Comparison of ENCODE assay signal across 14 mouse cellular contexts in genomic region chr12:112489134-112489533, GRCm38 (mm10). TPM values are rescaled to one million over a fixed set of nuclear protein-coding genes. Genes with fewer than 3 reads are reported as not detected.
DNase-seq lines count a peak whose midpoint lies in the region; ATAC-seq and TF ChIP-seq lines count a peak whose summit lies in the region.
"Had no signal": no experiment of that assay in that cellular context is flagged by ENCODE, and none has a peak within 500 bp of the region (broad histone marks: within the 10 kb centered on the region; RNA-seq: fewer than 3 reads in every experiment).

TSS of gene A530016L24Rik (plus strand) at chr12:112489448.

- TF ChIP-seq POLR2A in heart, adult 2 months (IDR thresholded peaks at IDR 0.05; ENCODE audit: insufficient read depth, low read depth, low read length), result no peak

- no peak for DNase-seq in kidney, adult 18-20 months
- no peak for DNase-seq in adrenal gland, adult 8-10 months
- DNase-seq in heart, adult 2 months, result peak; percentile 44 to 65
- peak; percentile 25 to 34 for DNase-seq in heart, postnatal 36 days
- DNase-seq in layer of hippocampus, adult 8-10 months (ENCODE audit: low spot score in 2 of 2), result no peak
- no peak for DNase-seq in lung, postnatal 0 days (ENCODE audit: low spot score)
- DNase-seq: cerebellum, postnatal 25 days; gastrocnemius, postnatal 14 days; layer of hippocampus, adult 9-11 months; thymus, postnatal 36 days had no signal

- 88% methylated on average over 8 of the region's 8 CpGs for WGBS in kidney, embryonic 15.5 days
- WGBS in heart, adult 2 months, result 48% methylated on average over 8 of the region's 8 CpGs
- WGBS in lung, postnatal 0 days, result 91% methylated on average over 8 of the region's 8 CpGs
- WGBS in forebrain, embryonic 15.5 days, result 88% methylated on average over 8 of the region's 8 CpGs

- H3K4me3 ChIP-seq in kidney, embryonic 15.5 days (replicated peaks), result no peak within 1 kb of the TSS
- H3K4me3 ChIP-seq in heart, adult 2 months, result no peak within 1 kb of the TSS
- no peak within 1 kb of the TSS for H3K4me3 ChIP-seq in lung, postnatal 0 days (ENCODE audit: low read depth, low read length)
- no peak within 1 kb of the TSS for H3K4me3 ChIP-seq in forebrain, embryonic 15.5 days

- 0 out of 2 replicates have a peak, but pooled peaks have one; percentile 29 for TF ChIP-seq EP300 in heart, adult 2 months (IDR thresholded peaks at IDR 0.05; ENCODE audit: insufficient read depth, low read depth, low read length)
- TF ChIP-seq EP300 in lung, postnatal 0 days (IDR thresholded peaks at IDR 0.05), result no peak

- no peak within 1 kb of the TSS for H3K4me2 ChIP-seq in kidney, embryonic 15.5 days
- H3K4me2 ChIP-seq in lung, postnatal 0 days (replicated peaks; ENCODE audit: low read depth, low read length), result no peak within 1 kb of the TSS
- no peak within 1 kb of the TSS for H3K4me2 ChIP-seq in forebrain, embryonic 15.5 days (replicated peaks)

- no peak for ATAC-seq in kidney, embryonic 15.5 days (replicated peaks; ENCODE audit: low FRiP score)
- ATAC-seq in lung, postnatal 0 days, result no peak
- ATAC-seq in forebrain, embryonic 15.5 days (replicated peaks), result no peak

- peak within 1 kb of the TSS; percentile 67 for H3K27ac ChIP-seq in kidney, embryonic 15.5 days
- H3K27ac ChIP-seq in heart, adult 2 months, result peak within 1 kb of the TSS; percentile 91
- no peak within 1 kb of the TSS for H3K27ac ChIP-seq in lung, postnatal 0 days (ENCODE audit: low read length)
- no peak within 1 kb of the TSS for H3K27ac ChIP-seq in forebrain, embryonic 15.5 days (replicated peaks)
- H3K27ac ChIP-seq: liver, embryonic 14.5 days had no signal

- H3K79me2 ChIP-seq in heart, adult 2 months (replicated peaks; ENCODE audit: control insufficient read depth, insufficient read depth, low read length), result no peaks in the 10 kb centered on the region

- no peaks in the 10 kb centered on the region for H3K9me3 ChIP-seq in kidney, embryonic 15.5 days (replicated peaks)
- no peaks in the 10 kb centered on the region for H3K9me3 ChIP-seq in lung, postnatal 0 days (ENCODE audit: low read length)
- no peaks in the 10 kb centered on the region for H3K9me3 ChIP-seq in forebrain, embryonic 15.5 days

- H3K4me1 ChIP-seq in kidney, embryonic 15.5 days, result peaks cover 40% of the 10 kb centered on the region
- peaks cover 39% of the 10 kb centered on the region for H3K4me1 ChIP-seq in heart, adult 2 months (ENCODE audit: control insufficient read depth, insufficient read depth, low read length)
- H3K4me1 ChIP-seq in lung, postnatal 0 days (ENCODE audit: insufficient read depth, low read depth, low read length), result peaks cover 7% of the 10 kb centered on the region; the same call in 1 of the 2 replicates
- H3K4me1 ChIP-seq in forebrain, embryonic 15.5 days, result peaks cover 12% of the 10 kb centered on the region; the same call in 1 of the 2 replicates

- TF ChIP-seq CTCF in heart, adult 2 months (IDR thresholded peaks at IDR 0.05), result no peak
- no peak for TF ChIP-seq CTCF in lung, postnatal 0 days (IDR thresholded peaks at IDR 0.05)

- H3K27me3 ChIP-seq in kidney, embryonic 15.5 days, result 0 out of 2 replicates have a peak, but pooled peaks cover 3% of the 10 kb centered on the region
- no peaks in the 10 kb centered on the region for H3K27me3 ChIP-seq in heart, adult 2 months (ENCODE audit: control insufficient read depth, insufficient read depth, low read length)
- no peaks in the 10 kb centered on the region for H3K27me3 ChIP-seq in lung, postnatal 0 days (replicated peaks; ENCODE audit: insufficient read depth, low read length)
- H3K27me3 ChIP-seq in forebrain, embryonic 15.5 days, result no peaks in the 10 kb centered on the region

- intact Hi-C loops in heart, adult 2 months (cut with DNase I), result no loop called here
- intact Hi-C loops in heart, postnatal 36 days (cut with DNase I), result no loop called here

- H3K9ac ChIP-seq in kidney, embryonic 15.5 days, result no peak within 1 kb of the TSS
- peak within 1 kb of the TSS; percentile 25 for H3K9ac ChIP-seq in heart, adult 2 months (ENCODE audit: low read depth, low read length)
- no peak within 1 kb of the TSS for H3K9ac ChIP-seq in lung, postnatal 0 days (replicated peaks; ENCODE audit: low read depth)
- H3K9ac ChIP-seq in forebrain, embryonic 15.5 days (replicated peaks), result no peak within 1 kb of the TSS
- H3K9ac ChIP-seq: liver, embryonic 14.5 days had no signal

- no peaks in the 10 kb centered on the region for H3K36me3 ChIP-seq in kidney, embryonic 15.5 days
- H3K36me3 ChIP-seq in heart, adult 2 months (ENCODE audit: control insufficient read depth, insufficient read depth, low read length), result peaks cover 2% of the 10 kb centered on the region; the same call in 1 of the 2 replicates
- no peaks in the 10 kb centered on the region for H3K36me3 ChIP-seq in lung, postnatal 0 days (ENCODE audit: insufficient read depth, low read length)
- H3K36me3 ChIP-seq in forebrain, embryonic 15.5 days, result no peaks in the 10 kb centered on the region

RNA-seq across cellular contexts. Expression of gene A530016L24Rik, which starts in this region (rescaled TPM):
- polyA plus RNA-seq in kidney, embryonic 15.5 days (2015; fragmentation: Nextera tagmentation; extraction: Ambion mirVana), result 0.22 and 0.44 TPM in 2 replicates
- total RNA-seq in adrenal gland, adult 8-10 months (2022), result 10 to 100 TPM; 15.9 to 41.5 (median 18.6) TPM
- total RNA-seq in heart, adult 2 months (2021), result 10 to 100 TPM; 34.7 to 38.6 TPM
- polyA plus RNA-seq in heart, adult 2 months (2012; rRNA removed), result 52.9 and 63.1 TPM in 2 replicates
- 10 to 100 TPM; 26.0 to 29.9 TPM for total RNA-seq in heart, postnatal 36 days (2021)
- total RNA-seq in layer of hippocampus, adult 8-10 months (2022), result under 1 TPM in 2 of 4 experiments, not detected in 2; 0.16 to 0.36 TPM
- 0.04 TPM in 1 of 2 replicates, not detected in the other for polyA plus RNA-seq in lung, postnatal 0 days (2015; fragmentation: Nextera tagmentation; extraction: Ambion mirVana)
- polyA plus RNA-seq in forebrain, embryonic 15.5 days (2015; fragmentation: Nextera tagmentation; extraction: Ambion mirVana), result 0.14 and 0.22 TPM in 2 replicates
- total RNA-seq: megakaryocyte, adult 5-6 weeks had no signal

Comparison
In these comparisons a context has a peak if more than half of its experiments do, and no peak if none do; other contexts are left out.
1. RNA of gene A530016L24Rik (total RNA-seq): 34.7 to 38.6 TPM in heart, adult 2 months, 26.0 to 29.9 TPM in heart, postnatal 36 days and 15.9 to 41.5 TPM in adrenal gland, adult 8-10 months; 0.16 to 0.36 TPM in layer of hippocampus, adult 8-10 months; every median in the first group is over 10 times any median in the second.
2. RNA of gene A530016L24Rik (polyA plus RNA-seq): 52.9 to 63.1 TPM in heart, adult 2 months; 0.22 to 0.44 TPM in kidney, embryonic 15.5 days, 0.14 to 0.22 TPM in forebrain, embryonic 15.5 days and 0.04 TPM in lung, postnatal 0 days; every median in the first group is over 10 times any median in the second.
3. H3K27ac ChIP-seq: peak in kidney, embryonic 15.5 days (single experiment) and heart, adult 2 months (single experiment); none in lung, postnatal 0 days (single experiment) and forebrain, embryonic 15.5 days (single experiment).
4. DNase-seq: peak in heart, adult 2 months (2 of 2) and heart, postnatal 36 days (2 of 2); none in kidney, adult 18-20 months (single experiment), adrenal gland, adult 8-10 months (single experiment), layer of hippocampus, adult 8-10 months (0 of 2) and lung, postnatal 0 days (single experiment).